Mouse (Mus musculus): ENCODE measurements around the gene Hist1h4b.
"Not testable (repeated sequence)": the region's sequence is repeated elsewhere in the genome, so short reads cannot be mapped to it uniquely, and the experiment has no call there.

Gene Hist1h4b

DNA sequence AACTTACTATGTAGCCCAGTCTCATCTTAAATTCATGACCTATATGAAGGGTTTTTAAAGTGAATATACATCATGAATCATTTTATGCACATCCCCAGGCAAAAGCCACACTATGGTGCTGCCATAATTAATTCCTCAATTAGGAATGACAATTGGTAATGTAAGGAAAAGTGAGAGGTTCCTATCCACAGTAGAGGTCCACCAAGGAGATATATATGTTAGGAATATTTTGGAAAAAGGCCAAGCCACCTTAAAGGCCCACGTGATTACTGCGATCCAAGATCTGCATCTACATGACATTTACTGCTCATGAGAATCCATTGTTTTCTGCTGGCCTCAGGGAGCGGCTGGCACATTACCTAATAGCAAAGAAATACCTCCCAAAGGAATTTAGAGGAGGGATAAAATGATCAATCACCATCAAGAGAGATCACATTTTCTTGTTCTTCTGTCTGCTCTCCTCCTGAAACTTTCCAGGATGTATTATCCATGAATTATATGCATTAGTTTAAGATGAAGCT, 2.5 kb downstream of the Hist1h4b start:
- DNase-seq, result no peak

GRCm38 (mm10) chr13:23759916-23760239, 3.1 kb downstream of the Hist1h4b start:
- no peak for DNase-seq

DNA sequence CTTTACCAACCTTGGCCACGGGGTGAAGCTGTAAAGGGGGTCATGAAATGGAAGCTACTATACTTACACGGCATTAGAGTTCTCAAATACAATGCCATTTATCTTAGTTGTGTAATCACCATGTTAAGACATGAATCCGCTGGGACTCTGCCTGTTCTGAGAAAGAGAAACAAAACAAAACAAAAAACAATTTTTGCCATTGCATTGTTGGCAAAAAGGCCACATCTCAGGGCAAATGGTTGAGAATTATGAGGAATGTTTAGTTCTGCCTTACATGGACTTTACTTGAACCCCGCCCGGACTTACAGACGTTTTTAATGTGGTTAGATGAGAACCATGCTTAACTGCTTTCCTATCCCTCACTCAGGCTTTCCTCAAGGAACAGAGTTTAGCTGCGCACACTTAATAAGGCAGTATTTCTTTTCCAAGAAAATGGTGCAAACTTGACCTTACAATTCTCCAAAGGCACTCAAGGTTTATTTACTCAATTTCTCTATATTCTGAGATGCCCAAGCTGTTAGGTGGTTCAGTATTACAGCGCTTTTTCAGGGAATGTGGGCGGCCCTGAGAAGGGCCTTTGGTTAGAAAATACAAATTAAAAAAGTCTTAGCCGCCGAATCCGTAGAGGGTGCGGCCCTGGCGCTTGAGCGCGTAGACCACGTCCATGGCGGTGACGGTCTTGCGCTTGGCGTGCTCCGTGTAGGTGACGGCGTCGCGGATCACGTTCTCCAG, 3.6 kb downstream of the Hist1h4b start:
- DNase-seq, result peak; percentile 30 to 42

- peak; percentile 99 for DNase-seq
These were observed 4.4 kb downstream of the Hist1h4b start, which contains the start of gene Hist1h4a for GRCm38 (mm10) chr13:23760972-23761864. Gene Hist1h4a, minus strand, starts transcription at chr13:23761230.

GRCm38 (mm10) chr13:23761871-23762821, 5.3 kb downstream of the Hist1h4b start, which contains the start of gene Hist1h3a:
Gene Hist1h3a, minus strand, starts transcription at chr13:23762386.
- peak; percentile 65 to 74 for DNase-seq

DNA sequence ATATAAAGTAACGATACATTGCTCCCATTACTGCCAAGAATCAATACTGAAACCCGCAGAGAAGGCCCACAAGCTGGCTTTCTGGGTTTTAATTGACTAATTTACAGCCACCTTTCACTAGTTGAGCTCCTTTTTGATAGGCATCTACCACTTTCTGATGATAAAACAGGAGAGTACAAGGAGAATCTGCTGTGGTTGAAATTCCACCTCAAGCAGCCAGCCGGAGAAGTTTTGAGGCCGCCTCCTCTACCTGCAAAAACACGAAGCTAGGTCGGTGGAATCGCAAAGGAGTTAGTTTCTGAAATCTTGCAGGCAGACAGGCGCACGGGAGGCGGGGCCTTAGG, 6.4 kb downstream of the Hist1h4b start:
- no peak for DNase-seq

DNA sequence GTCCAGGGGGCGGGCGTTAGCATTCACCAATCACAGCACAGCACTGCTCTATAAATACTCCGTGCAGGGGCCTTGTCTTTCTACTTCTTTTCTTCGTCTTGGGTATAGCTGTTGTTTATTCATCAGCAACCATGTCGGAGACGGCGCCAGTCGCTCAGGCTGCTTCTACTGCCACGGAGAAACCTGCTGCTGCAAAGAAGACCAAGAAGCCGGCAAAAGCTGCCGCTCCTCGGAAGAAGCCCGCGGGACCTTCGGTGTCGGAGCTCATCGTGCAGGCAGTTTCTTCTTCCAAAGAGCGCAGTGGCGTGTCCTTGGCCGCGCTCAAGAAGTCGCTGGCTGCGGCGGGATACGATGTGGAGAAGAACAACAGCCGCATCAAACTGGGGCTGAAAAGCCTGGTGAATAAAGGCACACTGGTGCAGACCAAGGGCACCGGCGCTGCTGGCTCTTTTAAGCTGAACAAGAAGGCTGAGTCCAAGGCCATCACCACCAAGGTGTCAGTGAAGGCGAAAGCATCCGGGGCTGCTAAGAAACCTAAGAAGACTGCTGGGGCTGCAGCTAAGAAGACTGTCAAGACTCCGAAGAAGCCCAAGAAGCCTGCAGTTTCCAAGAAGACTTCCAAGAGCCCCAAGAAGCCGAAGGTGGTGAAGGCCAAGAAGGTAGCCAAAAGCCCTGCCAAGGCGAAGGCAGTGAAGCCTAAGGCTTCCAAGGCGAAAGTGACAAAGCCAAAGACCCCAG, 6.9 kb downstream of the Hist1h4b start, which contains the start of gene Hist1h1a:
Gene Hist1h1a (plus strand): TSS at position 81 of the 738 bp plus-strand sequence.
- peak; percentile 91 for DNase-seq

- DNase-seq, result no peak
These were observed 7.7 kb downstream of the Hist1h4b start for GRCm38 (mm10) chr13:23764324-23765171.

- no peak for DNase-seq
These were observed 8.3 kb downstream of the Hist1h4b start for GRCm38 (mm10) chr13:23765172-23765513.

DNA sequence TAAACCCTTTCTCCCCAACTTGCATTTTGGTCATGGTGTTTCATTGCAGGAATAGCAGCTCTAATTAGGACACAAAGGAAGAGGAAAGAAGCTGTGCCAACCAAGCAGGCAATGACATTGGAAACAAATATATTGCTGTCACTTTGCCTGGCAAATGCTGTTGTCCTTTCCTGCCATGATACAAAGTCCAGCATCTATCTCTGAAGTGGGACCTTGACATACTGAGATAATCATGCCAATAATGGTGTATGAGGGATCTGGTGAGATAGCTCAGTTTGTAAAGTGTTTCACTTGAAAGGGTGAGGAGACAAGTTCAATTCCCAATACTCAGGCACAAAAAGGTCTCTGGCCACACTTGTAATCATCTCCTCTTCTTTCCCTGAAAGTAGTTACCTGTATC, 10.0 kb downstream of the Hist1h4b start:
- DNase-seq, result no peak

- no peak for DNase-seq
These were observed 12.1 kb downstream of the Hist1h4b start for GRCm38 (mm10) chr13:23768834-23769397.

DNA sequence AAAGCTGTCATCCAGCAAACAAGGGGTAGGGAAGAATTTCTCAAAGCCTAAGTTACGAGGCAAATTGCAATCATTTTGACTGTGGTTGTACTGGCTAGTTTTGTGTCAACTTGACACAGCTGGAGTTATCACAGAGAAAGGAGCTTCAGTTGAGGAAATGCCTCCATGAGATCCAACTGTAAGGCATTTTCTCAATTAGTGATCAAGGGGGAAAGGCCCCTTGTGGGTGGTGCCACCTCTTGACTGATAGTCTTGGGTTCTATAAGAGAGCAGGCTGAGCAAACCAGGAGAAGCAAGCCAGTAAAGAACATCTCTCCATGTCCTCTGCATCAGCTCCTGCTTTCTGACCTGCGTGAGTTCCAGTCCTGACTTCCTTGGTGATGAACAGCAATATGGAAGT, 12.8 kb downstream of the Hist1h4b start, which contains the start of gene Trim38:
Gene Trim38 (plus strand): TSS at position 301 of the 400 bp plus-strand sequence.
- not testable (repeated sequence) for DNase-seq

- peak; percentile 48 to 63 for DNase-seq
These were observed 15.9 kb downstream of the Hist1h4b start for GRCm38 (mm10) chr13:23772561-23773313.

DNA sequence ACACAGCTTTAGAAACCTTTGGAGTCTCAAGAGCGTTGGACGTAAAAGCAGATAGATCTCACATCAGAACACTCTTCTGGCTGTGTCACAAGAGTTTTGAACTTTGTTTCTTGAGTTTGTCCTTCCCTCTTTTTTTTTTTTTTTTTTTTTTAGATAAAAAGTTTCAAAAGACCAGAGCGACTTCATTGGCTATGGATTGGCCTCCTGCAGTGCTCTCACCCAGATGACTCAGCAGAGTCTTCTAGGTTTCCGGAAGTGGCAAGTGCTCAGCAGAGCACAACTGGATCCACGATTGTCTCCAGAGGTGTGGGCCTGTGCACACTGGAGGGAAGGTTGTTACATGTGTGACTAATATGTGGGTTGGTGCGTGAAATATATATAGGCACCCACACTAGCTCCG, 21.5 kb downstream of the Hist1h4b start:
- no peak for DNase-seq

DNA sequence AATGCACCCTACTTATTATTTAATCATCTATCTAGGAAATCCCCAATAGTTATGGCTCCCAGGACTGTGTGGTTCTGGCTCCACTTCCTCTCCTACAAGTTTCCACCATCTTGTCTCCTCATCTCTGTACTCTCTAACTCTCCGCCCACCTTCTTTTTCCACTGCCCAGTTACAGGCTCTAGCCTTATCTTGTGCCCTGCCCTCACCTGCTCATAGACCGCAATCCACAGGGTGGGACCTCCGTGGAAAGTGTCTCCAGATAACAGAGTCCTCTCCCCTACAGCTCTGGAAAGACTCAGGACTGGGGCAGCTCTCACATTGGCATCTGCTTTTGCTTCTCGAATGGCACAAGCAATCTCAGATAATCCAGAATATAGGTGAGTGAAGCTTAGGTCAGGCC, 22.2 kb downstream of the Hist1h4b start:
- no peak for DNase-seq

- peak in 1 of 2 experiments; percentile 69 for DNase-seq
These were observed 35.7 kb downstream of the Hist1h4b start for GRCm38 (mm10) chr13:23792520-23792919.

DNA sequence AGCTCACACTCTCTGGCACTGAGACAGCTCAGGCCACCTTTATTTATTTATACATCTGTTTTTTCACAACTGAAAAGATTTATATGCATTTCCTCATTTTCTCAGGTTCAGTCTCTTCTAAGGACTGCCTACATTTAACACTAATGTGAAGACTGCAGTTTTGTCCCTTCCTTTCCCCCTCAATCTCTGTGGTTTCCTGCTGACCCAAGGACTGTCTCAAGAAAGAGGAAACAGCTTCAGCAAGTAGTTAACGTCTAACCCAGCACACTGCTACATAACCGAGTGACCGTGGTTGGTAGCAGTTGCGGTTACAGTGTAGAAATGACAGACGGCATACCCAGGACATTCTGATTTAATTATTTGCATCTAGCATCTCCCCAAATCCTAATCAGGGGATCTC, 42.6 kb downstream of the Hist1h4b start:
- no peak for DNase-seq

DNA sequence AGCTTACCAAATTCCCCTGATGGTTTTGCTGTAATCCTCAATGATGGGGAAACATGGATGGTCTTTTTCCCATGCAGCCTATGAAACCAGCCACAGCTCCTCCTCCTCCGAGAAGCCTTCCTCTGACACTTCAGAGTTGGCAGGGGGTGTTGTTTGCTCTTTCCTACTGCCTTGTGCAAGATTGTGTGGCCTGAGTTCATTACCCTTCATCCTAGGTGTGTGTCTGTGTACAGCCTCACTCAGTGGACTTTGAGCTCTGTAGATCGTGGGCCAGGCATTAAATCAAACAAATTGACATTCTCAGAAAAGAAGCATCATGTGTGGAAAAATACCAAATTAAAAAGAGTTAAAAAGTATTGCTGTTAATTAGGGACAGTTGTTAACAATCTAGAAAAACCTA, 47.7 kb downstream of the Hist1h4b start:
- no peak for DNase-seq

DNA sequence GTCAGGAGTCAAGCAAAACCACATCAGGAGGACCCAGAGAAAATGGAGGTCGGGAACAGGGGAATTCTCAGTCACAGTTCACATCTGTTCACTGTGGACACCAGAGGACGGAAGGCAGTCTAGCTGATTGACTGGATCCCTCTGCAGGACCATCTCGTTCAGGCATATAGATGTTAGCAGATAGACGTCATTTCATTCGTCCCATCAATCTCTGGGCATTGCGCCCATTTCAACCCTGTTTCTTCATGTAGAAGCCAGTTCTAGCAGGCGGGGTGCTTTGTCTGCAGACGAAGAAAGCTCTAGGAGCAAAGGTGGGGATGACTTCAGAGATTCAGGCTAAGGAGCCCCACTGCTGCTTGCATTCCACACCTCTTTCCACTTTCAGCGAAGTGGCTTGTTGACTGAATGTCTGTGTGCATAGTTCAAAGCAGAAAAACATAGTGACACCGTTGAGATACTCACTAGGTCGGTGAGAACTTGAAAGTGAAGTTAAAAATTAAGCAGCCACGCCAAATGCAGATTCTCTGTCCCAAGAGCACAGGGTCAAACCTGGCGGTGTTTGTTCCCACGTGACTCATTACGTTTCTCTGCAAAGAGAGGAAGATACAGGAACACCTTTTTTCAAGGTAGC, 49.7 kb downstream of the Hist1h4b start, which contains the start of gene Slc17a2:
Gene Slc17a2 (plus strand): TSS at position 572 of the 631 bp plus-strand sequence.
- peak; percentile 38 to 52 for DNase-seq
